Mouse (Mus musculus) brain, adult 10 weeks (tissue): ENCODE measurements around the gene Ccnb2. TPM values are rescaled to one million over a fixed set of nuclear protein-coding genes. Genes with fewer than 3 reads are reported as not detected.

Source experiments
- polyA plus RNA-seq: library from polyadenylated mRNA; stranded (reverse); fragments of 350-450 nt; fragmentation: Illumina TruSeq; extraction: RNeasy Lipid Tissue Mini Kit (QIAGEN cat#74804); gene quantifications from one replicate; pipeline ENCODE4 v1.2.3, GENCODE M21; 2015; ENCODE audit warnings: low read depth, low replicate concordance

The Ccnb2 gene
- 1.1 TPM for polyA plus RNA-seq

DNA sequence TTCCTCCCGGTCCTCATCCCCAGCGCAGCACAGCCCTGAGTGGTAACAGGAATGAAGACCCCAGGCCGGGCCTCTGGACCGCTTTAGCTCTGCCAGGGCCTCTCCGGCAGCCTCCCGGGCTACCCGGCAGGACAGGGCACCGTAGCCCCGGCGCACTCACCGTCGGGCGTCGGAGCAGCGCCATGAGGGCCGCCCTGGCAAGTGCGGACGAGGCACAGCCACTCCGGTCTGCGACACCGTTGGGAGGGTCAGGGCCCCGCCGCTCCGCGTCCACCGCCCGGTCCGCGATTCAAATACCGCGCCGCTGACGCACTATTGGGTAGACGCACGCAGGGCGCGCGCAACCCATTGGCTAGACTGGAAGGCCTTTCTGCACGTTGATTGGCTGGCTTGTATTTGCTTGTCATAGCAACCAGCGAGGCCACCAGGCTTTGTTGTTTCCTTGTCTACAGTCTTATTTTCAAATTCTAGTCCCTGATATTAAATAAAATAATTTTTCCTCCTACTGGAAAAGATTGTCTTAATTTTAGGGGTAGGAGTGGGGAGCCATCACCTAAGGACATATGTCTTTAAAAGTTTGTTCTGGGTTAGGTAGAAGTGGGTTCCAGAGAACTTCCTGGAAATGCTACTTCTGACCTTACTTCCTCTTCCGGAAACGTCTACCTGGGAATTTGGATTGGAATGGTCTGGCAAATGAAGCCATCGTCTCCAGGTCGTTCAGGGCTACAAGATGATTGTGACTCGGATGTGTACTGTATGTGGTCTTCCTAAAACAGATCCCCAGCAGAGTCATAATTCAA, at the start of gene Ccnb2:
TSS of gene Ccnb2 (minus strand) at position 291 of the 800 bp plus-strand sequence.

Other genes starting within 250 kb of the Ccnb2 start
- 9.2 TPM for gene Myo1e, start 214.2 kb downstream of the Ccnb2 start, polyA plus RNA-seq
- 23.9 TPM for gene Rnf111, start 82.2 kb upstream of the Ccnb2 start, polyA plus RNA-seq
- 36.1 TPM for gene Sltm, start 121.2 kb upstream of the Ccnb2 start, polyA plus RNA-seq
- gene Gm10642, start 234.7 kb upstream of the Ccnb2 start, polyA plus RNA-seq = 0.37 TPM
- gene Mindy2, start 235.6 kb upstream of the Ccnb2 start, polyA plus RNA-seq = 32.2 TPM